Mouse (Mus musculus): ENCODE results near the gene Tomt.

The Tomt gene

GRCm38 (mm10) chr7:101900331-101901097 lies 5.6 kb downstream of the Tomt start:
- WGBS: 90% methylated on average over 16 of the region's 16 CpGs

DNA sequence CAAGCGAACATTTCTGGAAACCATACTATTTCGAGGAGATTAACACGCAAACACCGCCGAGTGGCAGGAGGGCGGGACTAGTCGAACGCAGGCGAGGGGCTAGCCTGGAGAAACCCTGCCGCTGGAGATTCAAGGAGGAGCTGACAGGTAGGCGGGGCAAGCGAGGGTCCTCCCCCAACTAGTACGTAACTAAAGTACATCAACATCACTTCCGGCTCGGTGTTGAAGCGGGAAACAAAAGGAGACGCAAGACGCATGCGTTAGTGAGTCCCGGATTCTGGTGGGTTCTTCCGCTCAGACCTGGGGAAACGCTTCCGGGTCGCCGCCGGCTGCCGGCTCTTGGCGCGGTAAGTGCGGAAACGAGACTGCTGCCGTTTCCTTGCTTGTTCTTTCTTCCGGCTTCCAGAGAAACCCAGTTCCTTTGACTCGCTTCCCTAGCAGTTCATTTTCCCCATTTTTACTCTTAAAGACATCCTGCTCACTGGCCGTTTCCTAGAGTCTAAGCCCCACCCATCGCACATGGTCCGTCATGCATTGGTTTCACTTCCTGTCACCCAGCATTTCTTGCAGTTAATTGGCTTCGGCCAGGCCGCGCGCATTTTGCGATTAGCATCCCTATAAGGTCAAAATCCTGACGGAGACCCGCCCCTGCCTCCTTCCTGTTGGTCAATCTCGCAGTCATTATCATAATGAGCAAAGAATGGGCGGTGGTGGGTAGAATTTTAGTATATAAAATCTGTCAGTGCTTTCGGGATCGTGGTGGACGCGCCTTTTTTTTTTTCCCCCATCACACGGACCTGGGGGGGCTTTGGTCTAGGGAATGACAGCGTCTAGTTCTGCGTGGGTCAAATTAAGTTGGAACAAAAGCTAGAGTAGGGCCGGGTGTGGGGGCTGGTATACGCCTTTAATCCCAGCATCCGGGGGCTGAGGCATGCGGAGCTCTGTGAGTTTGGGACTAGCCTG lies 9.8 kb downstream of the Tomt start:
- WGBS: under 1% methylated on average over 57 of the region's 57 CpGs

DNA sequence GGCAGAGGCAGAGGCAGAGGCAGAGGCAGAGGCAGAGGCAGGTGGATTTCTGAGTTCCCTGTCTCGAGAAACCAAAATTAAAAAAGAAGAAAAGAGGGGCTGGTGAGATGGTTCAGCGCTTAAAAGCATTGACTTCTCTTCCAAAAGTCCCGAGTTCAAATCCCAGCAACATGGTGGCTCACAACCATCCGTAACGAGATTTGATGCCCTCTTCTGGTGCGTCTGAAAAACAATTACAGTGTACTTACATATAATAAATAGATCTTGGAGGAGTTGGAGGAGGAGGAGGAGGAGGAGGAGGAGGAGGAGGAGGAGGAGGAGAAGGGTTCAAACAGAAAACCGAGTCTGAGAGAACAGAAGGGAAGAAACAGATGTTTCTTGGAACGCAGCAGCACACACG lies 10.5 kb downstream of the Tomt start:
- WGBS: 19% methylated on average over 9 of the region's 9 CpGs

DNA sequence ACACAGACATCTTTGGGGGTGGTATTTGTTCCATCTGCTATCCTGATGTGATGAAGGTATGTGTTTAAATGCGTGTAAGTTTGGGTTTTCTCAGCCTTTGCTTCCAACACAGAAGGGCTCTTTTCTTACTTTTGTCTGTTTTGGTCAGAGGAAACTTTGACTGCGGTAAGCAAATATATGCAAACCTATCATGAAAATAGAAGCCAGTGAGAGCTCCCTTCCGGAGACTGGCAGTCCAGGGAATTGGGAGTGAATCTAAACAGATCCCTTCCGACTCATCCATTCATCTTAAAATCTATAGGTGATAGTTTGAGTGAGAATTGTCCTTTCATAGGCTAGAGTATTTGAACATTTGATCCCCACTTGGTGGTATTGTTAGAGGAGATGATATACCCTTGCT lies 17.7 kb downstream of the Tomt start:
- WGBS: 80% methylated on average over 4 of the region's 4 CpGs

DNA sequence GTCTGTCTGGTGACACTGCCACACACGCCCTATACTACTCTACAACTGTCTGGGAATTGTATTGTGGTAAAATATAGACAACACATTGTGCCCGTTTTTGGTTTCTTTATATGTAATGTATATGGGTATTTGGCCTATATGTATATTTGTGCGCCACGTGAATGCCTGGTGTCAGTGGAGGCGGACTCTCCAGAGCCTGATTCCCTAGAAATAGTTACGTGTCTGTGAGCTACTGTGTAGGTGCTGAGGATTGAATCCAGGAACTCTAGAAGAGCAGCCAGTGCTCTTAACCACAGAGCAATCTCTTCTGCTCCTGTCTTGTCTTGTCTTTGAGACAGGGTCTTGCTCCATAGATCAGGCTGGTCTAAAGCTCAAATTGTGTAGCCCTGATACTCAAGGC lies 19.9 kb downstream of the Tomt start:
- 50% methylated on average over 6 of the region's 6 CpGs for WGBS

DNA sequence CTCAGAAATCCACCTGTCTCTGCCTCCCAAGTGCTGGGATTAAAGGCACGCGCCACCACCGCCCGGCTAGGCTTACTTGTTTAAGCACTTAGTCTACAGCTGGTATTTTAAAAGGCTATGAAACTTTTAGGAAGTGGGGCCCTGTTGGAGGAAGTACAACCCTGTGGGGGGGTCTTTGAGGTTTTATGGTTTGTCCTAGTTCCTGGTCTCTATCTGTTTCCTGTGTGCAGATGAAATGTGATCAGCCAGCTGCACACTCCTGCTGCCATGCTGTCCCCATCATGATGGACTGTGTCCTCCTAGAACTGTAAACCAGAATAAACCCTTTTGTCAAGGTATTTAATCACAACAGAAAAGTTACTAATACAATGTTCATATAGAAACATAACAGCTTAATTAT lies 22.0 kb downstream of the Tomt start:
- WGBS: 99% methylated on average over 4 of the region's 4 CpGs

- WGBS: 56% methylated on average over 9 of the region's 9 CpGs
These were observed 23.6 kb downstream of the Tomt start for GRCm38 (mm10) chr7:101882413-101883154.

DNA sequence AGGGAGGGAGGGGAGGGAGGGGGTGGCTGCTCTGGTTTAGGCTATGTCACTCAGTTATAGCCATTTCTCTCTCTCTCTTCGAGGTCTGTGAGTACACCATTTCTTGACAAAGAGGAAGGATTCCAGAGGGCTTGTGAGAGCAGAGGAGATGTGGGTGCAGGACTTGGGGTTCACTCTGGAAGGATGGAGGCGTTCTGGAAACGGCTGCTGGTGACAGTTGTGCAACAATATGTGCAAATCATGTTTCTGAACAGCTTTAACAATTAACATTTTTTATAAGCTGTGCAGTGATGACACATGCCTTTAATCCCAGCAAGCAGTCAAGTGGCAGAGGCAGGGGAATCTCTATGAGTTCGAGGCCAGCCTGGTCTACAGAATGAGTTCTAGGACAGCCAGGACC lies 25.3 kb downstream of the Tomt start:
- 52% methylated on average over 4 of the region's 4 CpGs for WGBS

DNA sequence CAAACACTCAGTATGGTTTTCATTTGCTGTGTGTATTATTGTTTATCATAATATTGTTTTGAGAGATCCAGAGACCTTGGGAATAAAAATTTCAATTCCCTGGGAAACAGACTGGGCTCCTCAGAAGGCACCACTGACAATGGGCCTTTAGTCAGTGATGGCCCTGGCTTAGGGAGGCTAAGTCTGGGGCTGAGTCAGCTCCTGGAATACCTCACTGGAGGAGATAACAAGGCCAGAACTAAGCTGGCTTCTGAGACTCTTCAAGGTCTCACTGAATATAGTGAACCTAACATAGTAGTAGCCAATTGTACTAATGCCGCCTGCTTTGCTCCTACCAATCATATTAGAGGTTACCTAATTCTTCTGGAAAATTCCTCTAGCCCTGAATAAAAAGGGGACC lies 30.2 kb downstream of the Tomt start:
- WGBS: 97% methylated on average over 1 of the region's 1 CpGs

GRCm38 (mm10) chr7:101871296-101871695 lies 34.9 kb downstream of the Tomt start:
- 76% methylated on average over 3 of the region's 3 CpGs for WGBS

GRCm38 (mm10) chr7:101870629-101871028 lies 35.5 kb downstream of the Tomt start, which contains the start of gene Folr1:
Gene Folr1 (minus strand): TSS chr7:101870788.
- 85% methylated on average over 2 of the region's 2 CpGs for WGBS

GRCm38 (mm10) chr7:101869163-101869500 lies 37.0 kb downstream of the Tomt start:
- WGBS: 73% methylated on average over 7 of the region's 7 CpGs

GRCm38 (mm10) chr7:101868241-101869162 lies 37.7 kb downstream of the Tomt start:
- 73% methylated on average over 13 of the region's 13 CpGs for WGBS

DNA sequence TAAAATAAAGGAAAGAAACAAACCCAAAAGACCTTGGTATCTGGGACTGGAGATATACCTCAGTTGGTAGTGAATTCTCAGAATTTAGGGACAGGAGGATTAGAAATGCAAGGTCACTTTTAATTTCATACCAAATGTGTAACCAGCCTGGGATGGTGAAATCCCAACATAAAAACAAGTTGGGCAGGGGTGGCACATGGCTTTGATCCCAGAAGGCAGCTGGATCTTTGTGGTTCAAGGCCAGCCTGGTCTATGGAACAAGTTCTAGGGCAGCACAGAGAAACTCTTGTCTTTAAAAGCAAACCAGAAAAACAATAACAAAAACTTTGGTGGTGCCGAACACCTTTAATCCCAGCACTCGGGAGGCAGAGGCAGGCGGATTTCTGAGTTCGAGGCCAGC lies 38.7 kb downstream of the Tomt start:
- 94% methylated on average over 4 of the region's 4 CpGs for WGBS

DNA sequence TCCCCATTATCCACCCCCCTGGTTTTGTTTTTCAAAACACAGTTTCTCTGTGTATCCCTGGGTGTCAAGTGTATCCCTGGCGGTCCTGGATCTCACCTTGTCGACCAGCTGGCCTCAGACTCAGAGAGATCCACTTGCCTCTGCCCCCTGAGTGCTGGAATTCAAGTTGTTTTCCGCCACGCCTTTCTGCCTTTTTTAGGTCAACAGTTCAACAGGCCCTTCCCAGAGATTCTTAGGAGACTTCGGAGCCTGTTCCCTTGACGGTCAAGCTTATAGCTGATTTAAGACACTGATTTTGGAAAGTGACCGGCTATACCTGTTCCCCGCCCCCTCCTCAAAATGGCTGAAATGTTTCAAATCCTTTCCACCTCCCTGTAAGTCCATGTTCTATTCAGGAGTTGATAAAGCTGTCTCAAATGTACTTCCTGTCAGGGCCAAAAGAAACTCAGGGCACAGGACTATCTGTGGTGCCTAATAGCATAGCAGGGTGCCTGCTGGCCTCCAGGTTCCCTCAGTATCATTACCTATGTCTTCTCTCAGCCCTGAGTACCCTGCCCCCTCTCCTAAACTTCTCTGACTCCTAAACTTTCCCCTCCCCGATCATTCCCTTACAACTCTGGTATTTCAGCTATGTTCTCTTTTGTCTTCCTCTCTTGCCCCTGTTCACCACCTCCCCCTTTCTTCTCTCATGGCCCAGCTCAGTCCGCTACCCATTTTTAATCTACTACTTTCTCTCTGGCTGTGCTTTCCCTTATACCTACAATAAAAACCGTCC lies 39.5 kb downstream of the Tomt start:
- WGBS: 86% methylated on average over 11 of the region's 11 CpGs

- 74% methylated on average over 3 of the region's 3 CpGs for WGBS
These were observed 42.7 kb downstream of the Tomt start, which contains the start of gene Anapc15 for GRCm38 (mm10) chr7:101863415-101863814. Gene Anapc15 (plus strand): TSS chr7:101863715.

DNA sequence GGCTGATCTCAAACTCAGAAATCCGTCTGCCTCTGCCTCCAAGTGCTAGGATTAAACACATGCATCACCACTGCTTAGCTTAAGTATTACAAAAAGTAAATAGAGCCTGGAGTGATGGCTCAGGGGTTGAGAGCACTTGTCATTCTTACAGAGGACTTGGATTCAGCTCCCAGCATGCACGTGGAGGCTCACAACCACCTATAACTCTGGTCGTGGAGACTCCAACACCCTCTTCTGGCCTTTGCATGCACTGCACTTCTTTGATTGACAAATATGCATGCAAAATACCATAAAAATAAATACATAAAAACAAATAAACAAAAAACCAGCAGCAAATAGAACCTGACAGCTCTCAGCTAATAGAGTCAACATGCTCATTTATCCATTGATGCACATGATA lies 43.9 kb downstream of the Tomt start:
- WGBS: 93% methylated on average over 3 of the region's 3 CpGs

- 73% methylated on average over 9 of the region's 9 CpGs for WGBS
These were observed 47.8 kb downstream of the Tomt start for GRCm38 (mm10) chr7:101858362-101858761.

- 94% methylated on average over 4 of the region's 4 CpGs for WGBS
These were observed 49.1 kb downstream of the Tomt start, which contains the start of gene Folr2 for GRCm38 (mm10) chr7:101857094-101857493. Gene Folr2 (minus strand): TSS chr7:101857194.

DNA sequence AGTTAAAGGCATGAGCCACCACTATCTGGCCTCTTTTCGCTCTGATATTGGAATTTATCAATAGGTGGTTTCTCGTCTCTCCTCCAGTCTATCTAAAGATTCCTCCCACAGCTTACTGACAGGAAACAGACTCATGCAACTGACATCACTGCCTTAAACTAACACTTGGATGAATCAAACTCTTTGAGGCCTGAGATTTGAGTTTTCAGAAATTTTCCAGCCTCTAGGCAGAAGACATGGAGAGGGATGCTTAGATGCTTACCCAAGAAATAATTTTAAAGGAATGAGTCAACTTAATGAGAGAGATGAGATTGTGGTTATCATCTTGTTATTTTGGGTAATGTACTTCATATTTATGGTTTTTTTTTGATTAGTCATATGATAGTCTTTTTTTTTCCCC lies 52.3 kb downstream of the Tomt start:
- WGBS: 75% methylated on average over 2 of the region's 2 CpGs
